Mouse (Mus musculus) large intestine, adult 2 months (tissue): ENCODE results near the gene Tmem160. TPM values are rescaled to one million over a fixed set of nuclear protein-coding genes. Genes with fewer than 3 reads are reported as not detected.

Source experiments
- DNase-seq: peaks from one replicate; pipeline ENCODE4 v3.0.0-alpha.2; 2012; ENCODE audit warnings: low read depth, low spot score
- WGBS: fragments of 180-500 bp; shearing (Covaris S2); methylation state at CpG from one replicate; pipeline ENCODE4 v1.1.7; 2018; 5-methylcytosine and 5-hydroxymethylcytosine counted together
- polyA plus RNA-seq: library from polyadenylated mRNA; depleted of rRNA; stranded (reverse); fragments of >200 nt; gene quantifications from 2 replicates; pipeline ENCODE4 v1.2.3, GENCODE M21; 2012

Gene Tmem160
- polyA plus RNA-seq, 1 experiment, result 82.3 TPM

GRCm38 (mm10) chr7:16433352-16433971 lies 19.1 kb upstream of the Tmem160 start:
- no peak for DNase-seq
- 88% methylated on average over 3 of the region's 3 CpGs for WGBS

GRCm38 (mm10) chr7:16435088-16435487 lies 17.5 kb upstream of the Tmem160 start:
- WGBS, result 85% methylated on average over 9 of the region's 9 CpGs
- no peak for DNase-seq

- DNase-seq, result no peak
Measured at GRCm38 (mm10) chr7:16441241-16441640, 11.3 kb upstream of the Tmem160 start.

- no peak for DNase-seq
- 76% methylated on average over 6 of the region's 6 CpGs for WGBS
Measured at GRCm38 (mm10) chr7:16451656-16452055, 923 bp upstream of the Tmem160 start.

GRCm38 (mm10) chr7:16453118-16453711 lies 636 bp downstream of the Tmem160 start:
- no peak for DNase-seq
- under 1% methylated on average over 23 of the region's 23 CpGs for WGBS

GRCm38 (mm10) chr7:16455016-16455415 lies 2.4 kb downstream of the Tmem160 start:
- DNase-seq, result no peak
- WGBS, result 94% methylated on average over 14 of the region's 14 CpGs

GRCm38 (mm10) chr7:16456289-16456688 lies 3.7 kb downstream of the Tmem160 start:
- 80% methylated on average over 5 of the region's 5 CpGs for WGBS
- no peak for DNase-seq

GRCm38 (mm10) chr7:16460566-16460965 lies 8.0 kb downstream of the Tmem160 start:
- WGBS, result 42% methylated on average over 13 of the region's 13 CpGs
- no peak for DNase-seq

GRCm38 (mm10) chr7:16461151-16461550 lies 8.6 kb downstream of the Tmem160 start:
- DNase-seq, result no peak
- 54% methylated on average over 6 of the region's 6 CpGs for WGBS

- DNase-seq, result no peak
- WGBS, result 74% methylated on average over 6 of the region's 6 CpGs
Measured at GRCm38 (mm10) chr7:16461705-16462104, 9.1 kb downstream of the Tmem160 start.

GRCm38 (mm10) chr7:16463214-16463613 lies 10.6 kb downstream of the Tmem160 start:
- DNase-seq, result no peak
- 1% methylated on average over 14 of the region's 14 CpGs for WGBS

- 2% methylated on average over 8 of the region's 8 CpGs for WGBS
Measured at GRCm38 (mm10) chr7:16465160-16465559, 12.6 kb downstream of the Tmem160 start.

GRCm38 (mm10) chr7:16465568-16465967 lies 13.0 kb downstream of the Tmem160 start:
- 89% methylated on average over 5 of the region's 5 CpGs for WGBS
- no peak for DNase-seq

More at GRCm38 (mm10) chr7:16465160-16465559, 12.6 kb downstream of the Tmem160 start:
- peak; percentile 62 for DNase-seq

- WGBS, result 74% methylated on average over 4 of the region's 4 CpGs
- no peak for DNase-seq
Measured at GRCm38 (mm10) chr7:16466565-16466964, 14.0 kb downstream of the Tmem160 start.

GRCm38 (mm10) chr7:16468115-16468514 lies 15.5 kb downstream of the Tmem160 start:
- 51% methylated on average over 5 of the region's 5 CpGs for WGBS
- no peak for DNase-seq

- WGBS, result 53% methylated on average over 9 of the region's 9 CpGs
- DNase-seq, result no peak
Measured at GRCm38 (mm10) chr7:16471549-16471948, 19.0 kb downstream of the Tmem160 start.

- WGBS, result 31% methylated on average over 17 of the region's 17 CpGs
- DNase-seq, result no peak
Measured at GRCm38 (mm10) chr7:16472116-16472709, 19.6 kb downstream of the Tmem160 start.

- WGBS, result 47% methylated on average over 8 of the region's 8 CpGs
- no peak for DNase-seq
Measured at GRCm38 (mm10) chr7:16473847-16474246, 21.3 kb downstream of the Tmem160 start.

GRCm38 (mm10) chr7:16474445-16474844 lies 21.9 kb downstream of the Tmem160 start:
- 7% methylated on average over 33 of the region's 33 CpGs for WGBS

GRCm38 (mm10) chr7:16475321-16475720 lies 22.7 kb downstream of the Tmem160 start:
- WGBS, result 9% methylated on average over 23 of the region's 23 CpGs
- DNase-seq, result no peak

More at GRCm38 (mm10) chr7:16474445-16474844, 21.9 kb downstream of the Tmem160 start:
- no peak for DNase-seq
